Mouse (Mus musculus) heart, embryonic 14.5 days (tissue): ENCODE results near the gene Dnajc15. TPM values are rescaled to one million over a fixed set of nuclear protein-coding genes. Genes with fewer than 3 reads are reported as not detected.

Experiments used
- ATAC-seq: fragments of 200-750 bp; cut with Nextera tagmentation; 2 replicates; pipeline ENCODE4 v1.8.0; 2017; ENCODE audit warnings: low read depth, moderate TSS enrichment; ENCODE audit not compliant: insufficient number of reproducible peaks, insufficient read depth, low FRiP score
- H3K27ac ChIP-seq, 2 experiments: fragments of 200-500 bp in 1 of 2; fragments of 300-500 bp in 1 of 2; sonication (generic) in 1 of 2; replicated peaks in 1 of 2; 2 replicates each; pipeline ENCODE4 v1.5.1; 2012 to 2014; ENCODE audit warnings: low read depth in 2 of 2, low read length in 2 of 2, control low read depth in 1 of 2, mild to moderate bottlenecking in 1 of 2, mixed read lengths in 1 of 2; ENCODE audit not compliant: control insufficient read depth in 1 of 2, insufficient read depth in 1 of 2
- H3K27me3 ChIP-seq: fragments of 300-500 bp; sonication (generic); 2 replicates; pipeline ENCODE4 v1.6.1; 2014; ENCODE audit warnings: mild to moderate bottlenecking, low read length, control low read depth; ENCODE audit not compliant: control insufficient read depth, insufficient read depth
- H3K36me3 ChIP-seq: fragments of 300-500 bp; sonication (generic); 2 replicates; pipeline ENCODE4 v1.6.1; 2014; ENCODE audit warnings: mild to moderate bottlenecking, control low read depth, low read length, mixed read lengths; ENCODE audit not compliant: control insufficient read depth, insufficient read depth
- H3K4me1 ChIP-seq, 2 experiments: fragments of 200-500 bp in 1 of 2; fragments of 300-500 bp in 1 of 2; sonication (generic) in 1 of 2; 2 replicates each; pipeline ENCODE4 v1.6.1; 2012 to 2014; ENCODE audit warnings: low read length in 2 of 2, control low read depth in 1 of 2, mixed read lengths in 1 of 2; ENCODE audit not compliant: control insufficient read depth in 2 of 2, insufficient read depth in 2 of 2
- H3K4me2 ChIP-seq: fragments of 300-500 bp; sonication (generic); 2 replicates; pipeline ENCODE4 v1.6.1; 2014; ENCODE audit warnings: mild to moderate bottlenecking, low read length
- H3K4me3 ChIP-seq, 2 experiments: fragments of 200-500 bp in 1 of 2; fragments of 300-500 bp in 1 of 2; sonication (generic) in 1 of 2; 2 replicates each; pipeline ENCODE4 v1.5.1; 2012 to 2014; ENCODE audit warnings: low read length in 2 of 2, mild to moderate bottlenecking in 2 of 2, control low read depth in 1 of 2, low read depth in 1 of 2, moderate library complexity in 1 of 2; ENCODE audit not compliant: control insufficient read depth in 1 of 2, insufficient read depth in 1 of 2
- H3K9ac ChIP-seq: fragments of 300-500 bp; sonication (generic); 2 replicates; pipeline ENCODE4 v1.6.1; 2014; ENCODE audit warnings: mild to moderate bottlenecking, low read length
- H3K9me3 ChIP-seq: fragments of 300-500 bp; sonication (generic); 2 replicates; pipeline ENCODE4 v1.6.1; 2016; ENCODE audit warnings: low read length, control low read depth; ENCODE audit not compliant: control insufficient read depth
- WGBS: fragments of 180-500 bp; shearing (Covaris S2); extraction: QIAGEN DNeasy Blood & Tissue Kit; methylation state at CpG from one replicate; pipeline ENCODE4 v1.1.7; 2014; 5-methylcytosine and 5-hydroxymethylcytosine counted together
- polyA plus RNA-seq: library from polyadenylated mRNA; unstranded; fragments of >200 nt; fragmentation: Nextera tagmentation; extraction: Ambion mirVana; gene quantifications from 2 replicates; pipeline ENCODE4 v1.2.1, GENCODE M21; 2014

Gene Dnajc15
- polyA plus RNA-seq, 1 experiment from 2014 or later = 179 TPM

- 0 out of 2 replicates have a peak, but pooled peaks cover 3% of the 10 kb centered on the region for H3K36me3 ChIP-seq
- 100% methylated on average over 1 of the region's 1 CpGs for WGBS
These were observed 15.0 kb downstream of the Dnajc15 start for GRCm38 (mm10) chr14:77859894-77860293.

GRCm38 (mm10) chr14:77853951-77854350 is 21.0 kb downstream of the Dnajc15 start:
- no peak overlapping the region for H3K27ac ChIP-seq
- H3K4me3 ChIP-seq = no peak overlapping the region
- no peaks in the 10 kb centered on the region for H3K27me3 ChIP-seq
- ATAC-seq = no peak
- WGBS = 56% methylated on average over 1 of the region's 1 CpGs
- H3K4me2 ChIP-seq = no peak overlapping the region
- H3K9me3 ChIP-seq = no peaks in the 10 kb centered on the region
- no peak overlapping the region for H3K9ac ChIP-seq
- H3K4me1 ChIP-seq = peaks cover 3 to 15% of the 10 kb centered on the region in 2 experiments
- peaks cover 16% of the 10 kb centered on the region; the same call in 1 of the 2 replicates for H3K36me3 ChIP-seq

More at GRCm38 (mm10) chr14:77859894-77860293, 15.0 kb downstream of the Dnajc15 start:
- Histone ChIP-seq H3K27ac (no peak overlapping the region), H3K4me2 (no peak overlapping the region), H3K27me3 (no peaks in the 10 kb centered on the region), H3K4me1 (no peaks in the 10 kb centered on the region), H3K9me3 (no peaks in the 10 kb centered on the region), H3K9ac (no peak overlapping the region), H3K4me3 (no peak overlapping the region)
- no peak for ATAC-seq

DNA sequence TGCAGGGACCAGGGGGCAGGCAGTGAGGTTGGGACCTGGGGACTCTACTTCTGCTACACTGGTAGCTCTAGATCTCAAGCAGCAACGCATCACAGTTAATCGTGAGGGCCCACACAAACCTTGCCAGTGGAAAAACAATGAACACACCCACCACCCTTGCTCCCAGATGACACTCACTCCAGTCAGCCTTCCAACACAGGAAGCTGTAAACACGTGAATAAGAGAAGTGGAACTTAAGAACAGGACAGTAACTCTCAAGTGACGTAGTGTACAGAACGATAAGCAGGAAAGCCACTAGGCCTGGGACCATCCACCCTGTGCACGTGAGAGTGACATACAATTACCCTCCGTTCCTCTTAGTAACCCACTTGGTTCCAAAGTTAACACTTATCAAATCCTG is 25.1 kb downstream of the Dnajc15 start:
- Histone ChIP-seq H3K36me3 (peaks cover 13% of the 10 kb centered on the region; the same call in 1 of the 2 replicates), H3K27ac (no peak overlapping the region), H3K9me3 (no peaks in the 10 kb centered on the region), H3K27me3 (no peaks in the 10 kb centered on the region), H3K9ac (no peak overlapping the region), H3K4me2 (no peak overlapping the region), H3K4me1 (peaks cover 3 to 15% of the 10 kb centered on the region in 2 experiments), H3K4me3 (no peak overlapping the region)
- ATAC-seq = no peak
- WGBS = 30% methylated on average over 7 of the region's 7 CpGs

- Histone ChIP-seq H3K9ac (no peak overlapping the region), H3K27ac (no peak overlapping the region)
These were observed 26.6 kb downstream of the Dnajc15 start for GRCm38 (mm10) chr14:77848349-77848748.

GRCm38 (mm10) chr14:77846206-77846605 is 28.7 kb downstream of the Dnajc15 start:
- H3K4me1 ChIP-seq = peaks cover 3 to 11% of the 10 kb centered on the region in 2 experiments
- peaks cover 8% of the 10 kb centered on the region for H3K36me3 ChIP-seq
- H3K9me3 ChIP-seq = no peaks in the 10 kb centered on the region
- no peak for ATAC-seq
- no peaks in the 10 kb centered on the region for H3K27me3 ChIP-seq
- no peak overlapping the region for H3K4me3 ChIP-seq
- H3K4me2 ChIP-seq = no peak overlapping the region
- WGBS = 83% methylated on average over 4 of the region's 4 CpGs
- no peak overlapping the region for H3K27ac ChIP-seq
- no peak overlapping the region for H3K9ac ChIP-seq

More at GRCm38 (mm10) chr14:77848349-77848748, 26.6 kb downstream of the Dnajc15 start:
- ATAC-seq = no peak
- Histone ChIP-seq H3K4me3 (no peak overlapping the region), H3K36me3 (peaks cover 19% of the 10 kb centered on the region), H3K4me1 (peaks cover 3 to 11% of the 10 kb centered on the region in 2 experiments), H3K9me3 (no peaks in the 10 kb centered on the region), H3K27me3 (no peaks in the 10 kb centered on the region), H3K4me2 (no peak overlapping the region)
- 86% methylated on average over 1 of the region's 1 CpGs for WGBS

DNA sequence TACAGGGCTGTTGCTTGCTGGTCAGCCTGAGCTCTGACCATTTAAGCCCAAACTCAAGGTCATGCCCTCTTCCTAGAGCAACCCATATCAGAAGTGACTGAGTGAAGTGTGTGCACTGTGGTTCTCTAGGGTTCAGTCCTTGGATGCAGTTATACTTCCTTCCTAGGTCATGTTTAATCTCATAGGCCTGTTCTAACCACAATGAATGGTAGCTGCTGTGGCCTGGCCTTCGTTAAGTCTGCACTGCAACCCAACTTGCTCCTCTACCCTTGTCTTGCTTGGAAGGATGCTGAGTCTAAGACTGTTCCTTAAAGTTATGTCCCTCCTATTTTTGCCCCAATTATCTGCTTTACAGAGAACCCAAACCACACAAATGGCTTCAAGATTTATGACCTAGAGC is 29.4 kb downstream of the Dnajc15 start:
- H3K4me1 ChIP-seq = peaks cover 3 to 7% of the 10 kb centered on the region in 2 experiments
- H3K4me3 ChIP-seq = no peak overlapping the region
- H3K9ac ChIP-seq = no peak overlapping the region
- peaks cover 10% of the 10 kb centered on the region for H3K36me3 ChIP-seq
- 77% methylated on average over 1 of the region's 1 CpGs for WGBS
- H3K27me3 ChIP-seq = no peaks in the 10 kb centered on the region
- no peaks in the 10 kb centered on the region for H3K9me3 ChIP-seq
- no peak for ATAC-seq
- no peak overlapping the region for H3K27ac ChIP-seq
- H3K4me2 ChIP-seq = no peak overlapping the region

GRCm38 (mm10) chr14:77840574-77840973 is 34.4 kb downstream of the Dnajc15 start:
- Histone ChIP-seq H3K4me1 (no peaks in the 10 kb centered on the region; a peak in 1 of 4 replicates), H3K27ac (no peak overlapping the region), H3K27me3 (no peaks in the 10 kb centered on the region), H3K4me2 (no peak overlapping the region), H3K36me3 (peaks cover 12% of the 10 kb centered on the region), H3K4me3 (no peak overlapping the region), H3K9me3 (no peaks in the 10 kb centered on the region), H3K9ac (no peak overlapping the region)
- 47% methylated on average over 6 of the region's 6 CpGs for WGBS
- no peak for ATAC-seq

- H3K27ac ChIP-seq = no peak overlapping the region
- no peaks in the 10 kb centered on the region for H3K9me3 ChIP-seq
- no peak overlapping the region for H3K4me3 ChIP-seq
- H3K27me3 ChIP-seq = no peaks in the 10 kb centered on the region
- no peak for ATAC-seq
- 94% methylated on average over 2 of the region's 2 CpGs for WGBS
- no peak overlapping the region for H3K4me2 ChIP-seq
- H3K36me3 ChIP-seq = peaks cover 12% of the 10 kb centered on the region
- no peak overlapping the region for H3K9ac ChIP-seq
- no peaks in the 10 kb centered on the region; a peak in 1 of 4 replicates for H3K4me1 ChIP-seq
These were observed 34.8 kb downstream of the Dnajc15 start for GRCm38 (mm10) chr14:77840078-77840477.
